Mouse (Mus musculus): ENCODE data around the gene Fam83g.

DNA sequence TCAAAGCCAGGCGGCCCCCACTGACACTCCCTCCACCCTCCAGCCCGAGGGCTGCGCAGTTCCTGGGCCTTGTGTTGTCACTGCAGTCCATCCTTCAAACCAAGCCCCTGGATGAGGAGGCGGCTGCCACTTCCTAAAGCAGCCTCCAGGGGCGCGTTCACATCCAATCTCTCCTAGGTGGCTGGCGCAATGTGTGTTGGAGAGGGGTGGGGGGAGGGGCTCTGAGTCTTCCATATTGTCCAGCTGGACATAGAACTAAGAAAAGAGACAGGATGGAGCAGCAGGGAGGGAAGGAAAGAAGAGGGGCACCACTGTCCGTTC is 9.1 kb upstream of the Fam83g start:
- TF ChIP-seq CTCF (IDR thresholded peaks at IDR 0.05; ENCODE audit: borderline replicate concordance, extremely low read depth, insufficient read depth, insufficient read length) (peak; percentile 77), POLR2A (IDR thresholded peaks at IDR 0.05; ENCODE audit: borderline replicate concordance, extremely low read depth, insufficient read depth, insufficient read length, poor library complexity, severe bottlenecking) (no peak)
